Mouse (Mus musculus) kidney, postnatal 0 days (tissue): ENCODE results near the gene Sorl1. TPM values are rescaled to one million over a fixed set of nuclear protein-coding genes. Genes with fewer than 3 reads are reported as not detected.

ENCODE experiments used
- ATAC-seq: fragments of 200-750 bp; cut with Nextera tagmentation; replicated peaks from 2 replicates; pipeline ENCODE4 v1.8.0; 2017; ENCODE audit warnings: low read depth, moderate number of reproducible peaks, moderate TSS enrichment, moderate library complexity; ENCODE audit not compliant: low FRiP score
- DNase-seq: peaks from one replicate; pipeline ENCODE4 v3.0.0-alpha.2; 2016; ENCODE audit warnings: low spot score
- H3K27ac ChIP-seq: fragments of 300-500 bp; sonication (generic); 2 replicates; pipeline ENCODE4 v1.5.1; 2014; ENCODE audit warnings: mild to moderate bottlenecking
- H3K27me3 ChIP-seq: fragments of 300-500 bp; sonication (generic); 2 replicates; pipeline ENCODE4 v1.6.1; 2014; ENCODE audit warnings: low read length, mixed read lengths; ENCODE audit not compliant: insufficient read depth
- H3K36me3 ChIP-seq: fragments of 300-500 bp; sonication (generic); 2 replicates; pipeline ENCODE4 v1.6.1; 2014; ENCODE audit warnings: low read length, mixed read lengths; ENCODE audit not compliant: insufficient read depth
- H3K4me1 ChIP-seq: fragments of 300-500 bp; sonication (generic); replicated peaks from 2 replicates; pipeline ENCODE4 v1.6.1; 2014; ENCODE audit warnings: antibody characterized with exemption, low read length, mixed read lengths; ENCODE audit not compliant: insufficient read depth
- H3K4me2 ChIP-seq: fragments of 300-500 bp; sonication (generic); 2 replicates; pipeline ENCODE4 v1.6.1; 2014; ENCODE audit warnings: mild to moderate bottlenecking, low read length, moderate library complexity, mixed read lengths
- H3K4me3 ChIP-seq: fragments of 300-500 bp; sonication (generic); replicated peaks from 2 replicates; pipeline ENCODE4 v1.5.1; 2014; ENCODE audit warnings: low read depth, low read length
- H3K9ac ChIP-seq: fragments of 300-500 bp; sonication (generic); 2 replicates; pipeline ENCODE4 v1.6.1; 2014; ENCODE audit warnings: low read depth, low read length
- H3K9me3 ChIP-seq: fragments of 300-500 bp; sonication (generic); replicated peaks from 2 replicates; pipeline ENCODE4 v1.6.1; 2016; ENCODE audit warnings: low read length, inconsistent platforms, mixed read lengths
- CTCF ChIP-seq: IDR thresholded peaks from 2 replicates; pipeline ENCODE4 v1.5.1; 2016; ENCODE audit warnings: antibody characterized with exemption, low read depth, mild to moderate bottlenecking, moderate library complexity
- WGBS: fragments of 180-500 bp; shearing (Covaris S2); extraction: QIAGEN DNeasy Blood & Tissue Kit; methylation state at CpG from one replicate; pipeline ENCODE4 v1.1.7; 2014; 5-methylcytosine and 5-hydroxymethylcytosine counted together
- polyA plus RNA-seq: library from polyadenylated mRNA; unstranded; fragments of >200 nt; fragmentation: Nextera tagmentation; extraction: Ambion mirVana; gene quantifications from 2 replicates; pipeline ENCODE4 v1.2.1, GENCODE M21; 2015

The Sorl1 gene
- polyA plus RNA-seq, 1 experiment from 2014 or later, result 11.1 TPM

DNA sequence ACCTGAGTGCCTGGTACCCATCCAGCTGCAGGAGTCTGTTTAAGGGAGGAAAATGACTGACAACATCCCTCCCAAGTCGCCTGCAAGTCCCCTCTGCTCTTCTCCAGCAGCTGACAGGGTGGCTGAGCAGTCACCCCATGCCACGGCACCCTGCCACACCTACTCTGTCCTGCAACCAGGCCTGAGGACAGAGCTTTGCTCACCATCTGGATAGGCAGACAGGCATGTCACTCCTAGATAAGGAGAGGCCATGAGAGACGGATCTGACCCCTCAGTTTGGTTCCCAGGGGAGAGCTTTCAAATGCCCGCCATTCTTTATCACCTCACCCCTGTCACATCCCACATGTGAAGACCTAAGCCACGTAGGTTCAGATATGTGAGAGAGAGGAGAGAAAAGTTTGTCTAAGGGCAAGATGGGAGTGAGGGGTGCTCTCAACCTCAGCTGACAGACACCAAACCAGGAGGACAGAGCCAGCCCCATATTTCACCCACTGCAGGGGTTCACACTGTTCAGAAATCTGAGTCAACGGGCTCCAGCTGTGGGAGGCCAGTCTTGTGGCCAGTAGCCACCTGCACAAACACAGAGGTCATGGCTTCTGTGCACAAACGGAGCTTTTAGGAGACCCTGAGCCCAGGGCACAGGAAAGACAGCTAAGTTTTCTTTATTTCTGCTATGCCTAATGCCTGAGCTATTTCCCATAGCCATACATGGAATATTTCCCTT lies 104.6 kb downstream of the Sorl1 start:
- no peak overlapping the region for H3K4me3 ChIP-seq
- no peaks in the 10 kb centered on the region for H3K9me3 ChIP-seq
- H3K4me2 ChIP-seq, result no peak overlapping the region
- 35% methylated on average over 7 of the region's 7 CpGs for WGBS
- ATAC-seq (no peak), DNase-seq (peak; percentile 31)
- no peak overlapping the region for H3K9ac ChIP-seq
- peaks cover 7% of the 10 kb centered on the region; the same call in 1 of the 2 replicates for H3K36me3 ChIP-seq
- no peak overlapping the region for H3K27ac ChIP-seq
- H3K4me1 ChIP-seq, result no peaks in the 10 kb centered on the region
- no peak for TF ChIP-seq CTCF
- no peaks in the 10 kb centered on the region for H3K27me3 ChIP-seq

DNA sequence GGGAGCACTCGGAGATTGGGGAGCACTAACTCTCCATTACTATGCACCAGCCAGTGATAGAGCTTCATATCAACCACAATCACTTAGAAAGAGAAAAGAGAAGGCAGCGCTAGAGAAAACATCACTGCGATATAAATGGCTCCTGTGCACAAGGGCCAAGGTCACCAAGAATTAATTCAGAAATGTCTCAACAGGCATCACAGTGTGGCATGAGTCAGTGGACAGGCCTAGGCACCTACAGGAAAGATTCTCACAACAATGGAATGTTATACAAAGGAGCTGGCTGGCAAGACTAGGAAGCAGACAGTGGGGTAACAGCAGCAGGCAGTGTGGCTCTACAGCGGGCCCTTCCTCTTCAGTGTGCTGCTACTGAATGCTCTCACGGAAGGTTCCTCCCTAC lies 115.6 kb downstream of the Sorl1 start:
- WGBS, result 89% methylated on average over 5 of the region's 5 CpGs
- no peaks in the 10 kb centered on the region for H3K4me1 ChIP-seq
- TF ChIP-seq CTCF, result no peak
- no peak for DNase-seq
- H3K4me3 ChIP-seq, result no peak overlapping the region
- H3K36me3 ChIP-seq, result 0 out of 2 replicates have a peak, but pooled peaks cover 3% of the 10 kb centered on the region
- H3K27ac ChIP-seq, result no peak overlapping the region
- no peaks in the 10 kb centered on the region for H3K27me3 ChIP-seq
- no peak overlapping the region for H3K4me2 ChIP-seq
- no peak overlapping the region for H3K9ac ChIP-seq
- no peak for ATAC-seq
- no peaks in the 10 kb centered on the region for H3K9me3 ChIP-seq

DNA sequence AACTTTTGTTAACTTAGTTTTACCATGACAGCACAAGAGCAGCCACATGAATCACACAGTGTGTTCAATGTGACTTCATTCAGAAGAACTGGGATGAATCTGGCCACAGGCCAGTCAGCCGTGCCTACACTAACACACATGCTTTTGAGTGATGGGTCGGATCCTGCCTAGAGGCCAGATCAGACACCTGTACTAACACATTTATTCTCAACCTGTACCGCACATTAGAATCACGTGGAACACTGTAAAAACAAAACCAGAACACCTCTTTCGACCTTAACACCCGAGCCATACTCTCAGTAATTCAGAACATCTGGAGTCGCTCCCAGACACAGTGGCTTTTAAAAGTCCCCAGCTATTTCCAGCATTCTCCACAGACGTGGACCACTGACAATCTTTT lies 119.0 kb downstream of the Sorl1 start:
- H3K4me2 ChIP-seq, result no peak overlapping the region
- H3K9me3 ChIP-seq, result no peaks in the 10 kb centered on the region
- 0 out of 2 replicates have a peak, but pooled peaks cover 3% of the 10 kb centered on the region for H3K36me3 ChIP-seq
- no peaks in the 10 kb centered on the region for H3K27me3 ChIP-seq
- H3K9ac ChIP-seq, result no peak overlapping the region
- DNase-seq (no peak), ATAC-seq (no peak)
- H3K27ac ChIP-seq, result no peak overlapping the region
- TF ChIP-seq CTCF, result no peak
- 34% methylated on average over 8 of the region's 8 CpGs for WGBS
- H3K4me3 ChIP-seq, result no peak overlapping the region
- no peaks in the 10 kb centered on the region for H3K4me1 ChIP-seq

DNA sequence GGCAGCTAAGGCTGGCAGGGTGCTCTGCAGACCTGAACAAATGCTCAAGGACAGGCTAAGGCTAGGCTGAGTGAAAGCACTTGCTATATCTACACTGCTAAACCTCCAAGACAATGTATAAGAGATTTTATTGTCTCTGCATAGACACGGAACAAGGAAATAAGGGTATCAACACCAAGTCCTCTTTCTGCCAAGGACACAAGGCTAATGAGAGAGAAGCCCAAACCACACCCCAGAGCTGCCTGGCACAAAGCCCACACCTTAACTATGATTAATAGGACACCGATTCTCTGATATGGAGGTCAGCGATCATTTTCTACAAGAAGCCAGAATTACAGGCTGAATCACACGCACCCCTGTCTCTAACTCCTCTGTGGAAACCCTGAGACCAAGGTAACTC lies 120.0 kb downstream of the Sorl1 start:
- WGBS, result 82% methylated on average over 4 of the region's 4 CpGs
- Histone ChIP-seq H3K9ac (no peak overlapping the region), H3K36me3 (0 out of 2 replicates have a peak, but pooled peaks cover 3% of the 10 kb centered on the region), H3K4me1 (no peaks in the 10 kb centered on the region), H3K4me3 (no peak overlapping the region), H3K4me2 (no peak overlapping the region), H3K27ac (no peak overlapping the region), H3K27me3 (no peaks in the 10 kb centered on the region), H3K9me3 (no peaks in the 10 kb centered on the region)
- no peak for TF ChIP-seq CTCF
- ATAC-seq (no peak), DNase-seq (no peak)

GRCm38 (mm10) chr9:41999498-42000473 lies 124.3 kb downstream of the Sorl1 start:
- ATAC-seq (0 out of 2 replicates have a peak, but pooled peaks have one; percentile 29), DNase-seq (peak; percentile 89)
- Histone ChIP-seq H3K27me3 (no peaks in the 10 kb centered on the region), H3K36me3 (0 out of 2 replicates have a peak, but pooled peaks cover 3% of the 10 kb centered on the region), H3K9me3 (no peaks in the 10 kb centered on the region), H3K9ac (no peak overlapping the region), H3K4me3 (no peak overlapping the region), H3K4me2 (no peak overlapping the region), H3K4me1 (no peaks in the 10 kb centered on the region), H3K27ac (no peak overlapping the region)
- WGBS, result 66% methylated on average over 12 of the region's 12 CpGs
- peak; percentile 92 for TF ChIP-seq CTCF

DNA sequence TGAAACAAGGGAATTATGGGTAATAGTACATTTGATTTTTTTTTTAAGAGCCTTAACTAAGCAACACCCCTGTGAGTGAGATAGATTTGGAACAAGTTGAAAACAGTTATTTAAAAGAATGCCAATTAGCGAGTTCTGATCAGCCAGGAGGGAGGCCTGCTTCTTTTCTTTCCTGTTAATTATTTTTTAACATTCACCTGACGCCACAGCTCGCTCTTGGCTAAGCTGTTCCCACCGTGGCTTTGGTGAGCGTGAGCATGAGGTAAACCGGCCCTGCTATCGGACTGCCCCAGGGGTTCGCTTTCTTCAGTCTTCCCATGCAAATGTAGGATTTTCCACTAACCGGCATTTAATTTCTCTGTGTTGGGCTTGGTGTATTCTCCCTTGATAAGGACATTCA lies 128.8 kb downstream of the Sorl1 start:
- Histone ChIP-seq H3K9me3 (no peaks in the 10 kb centered on the region), H3K4me2 (no peak overlapping the region), H3K27ac (no peak overlapping the region), H3K9ac (no peak overlapping the region), H3K4me1 (no peaks in the 10 kb centered on the region), H3K36me3 (no peaks in the 10 kb centered on the region), H3K27me3 (no peaks in the 10 kb centered on the region), H3K4me3 (no peak overlapping the region)
- ATAC-seq, result no peak
- no peak for DNase-seq
- WGBS, result 71% methylated on average over 9 of the region's 9 CpGs
- no peak for TF ChIP-seq CTCF
